8 mouse cellular contexts compared by ENCODE assay signal in the genomic region with DNA sequence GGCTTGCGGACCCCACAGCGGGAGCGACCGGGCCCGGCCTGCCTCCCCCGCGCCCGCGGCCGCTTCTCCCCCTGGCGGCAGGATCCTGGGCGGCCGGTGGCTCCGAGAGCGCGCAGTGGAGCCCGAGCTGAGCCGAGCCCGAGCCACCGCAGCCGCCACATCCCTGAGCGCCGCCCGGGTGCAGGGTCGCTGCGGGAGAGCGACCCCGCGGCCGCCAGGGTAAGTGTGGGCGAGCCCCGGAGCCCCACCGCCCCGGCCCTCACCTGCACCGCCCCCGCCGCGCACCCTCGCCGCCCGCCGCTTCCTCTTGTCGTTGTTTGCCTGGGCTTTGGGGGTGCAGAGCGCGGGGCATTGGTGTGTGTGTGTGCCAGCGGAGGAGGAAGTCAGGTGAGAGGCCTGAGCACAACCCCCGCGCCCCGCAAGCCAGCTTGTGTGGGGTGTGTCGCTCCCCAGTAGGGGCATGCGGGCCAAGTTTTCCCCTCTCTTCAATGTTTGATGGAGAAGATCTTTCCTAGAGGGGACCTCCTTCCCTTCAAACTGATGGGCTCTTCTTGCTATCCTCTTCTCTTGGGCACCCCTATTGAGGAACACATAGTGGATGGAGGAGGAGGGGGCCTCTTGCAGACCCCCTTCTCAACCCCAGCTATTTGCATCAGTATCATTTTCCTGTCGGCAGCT. TPM values are rescaled to one million over a fixed set of nuclear protein-coding genes. Genes with fewer than 3 reads are reported as not detected.
A peak's percentile ranks its signal among the peaks of the same experiment; 100 is the strongest.
DNase-seq lines count a peak whose midpoint lies in the region; ATAC-seq and TF ChIP-seq lines count a peak whose summit lies in the region.

A gene (minus strand): TSS at position 391 of the 678 bp plus-strand sequence.

- H3K36me3 ChIP-seq in hindbrain, embryonic 12.5 days, result no peaks in the 10 kb centered on the region
- H3K36me3 ChIP-seq in macrophage (ENCODE audit: inconsistent target), result no peaks in the 10 kb centered on the region

- no peaks in the 10 kb centered on the region for H3K9me3 ChIP-seq in hindbrain, embryonic 12.5 days (replicated peaks)

- peak within 1 kb of the TSS; percentile 71 for H3K9ac ChIP-seq in hindbrain, embryonic 12.5 days

- peak within 1 kb of the TSS; percentile 82 for H3K4me3 ChIP-seq in hindbrain, embryonic 12.5 days
- H3K4me3 ChIP-seq in macrophage (ENCODE audit: inconsistent target), result peak within 1 kb of the TSS; percentile 14; the same call in 1 of the 2 replicates

- H3K4me2 ChIP-seq in hindbrain, embryonic 12.5 days (replicated peaks), result peak within 1 kb of the TSS; percentile 98

- peaks cover 18% of the 10 kb centered on the region for H3K4me1 ChIP-seq in hindbrain, embryonic 12.5 days

- WGBS in hindbrain, embryonic 12.5 days, result under 1% methylated on average over 39 of the region's 52 CpGs
- WGBS in macrophage (ENCODE audit: missing documents), result under 1% methylated on average over 49 of the region's 52 CpGs

- POLR2A ChIA-PET in Patski (lab: Charles Lee), result no interaction called here

- intact Hi-C loops in left cerebral cortex, postnatal 10 days (cut with DNase I), result loop anchor here (5.0 kb wide), 2 partner anchors 129 to 624 kb away; no protein-coding TSS in a partner anchor

- H3K27ac ChIP-seq in hindbrain, embryonic 12.5 days, result no peak within 1 kb of the TSS
- no peak within 1 kb of the TSS for H3K27ac ChIP-seq in macrophage

- CTCF ChIA-PET in Patski (lab: Charles Lee), result no interaction called here

- TF ChIP-seq CTCF in Patski (IDR thresholded peaks at IDR 0.05), result peak; percentile 75

- in situ Hi-C loops in Patski (cut with MboI; ENCODE audit: low pct_unique_long_range_greater_than_20kb), result no loop called here

- H3K79me2 ChIP-seq in macrophage (ENCODE audit: inconsistent target), result no peaks in the 10 kb centered on the region

- peaks cover 53% of the 10 kb centered on the region for H3K27me3 ChIP-seq in Patski
- H3K27me3 ChIP-seq in hindbrain, embryonic 12.5 days, result peaks cover 39% of the 10 kb centered on the region

- no peak for DNase-seq in Patski (ENCODE audit: low read depth, low spot score)
- DNase-seq in cerebellum, adult 9-11 months, result peak; percentile 26
- DNase-seq in gastrocnemius, adult 18-20 months (ENCODE audit: low spot score), result peak; percentile 27
- peak in 1 of 2 experiments; percentile 70 for DNase-seq in left cerebral cortex, postnatal 10 days (ENCODE audit: extremely low spot score in 1 of 2, low spot score in 2 of 2)
- DNase-seq in retina, postnatal 1 day, result peak; percentile 78
- peak; percentile 35 for DNase-seq in urinary bladder, postnatal 10 days (ENCODE audit: low spot score)

- ATAC-seq in Patski, result peak; percentile 66
- peak; percentile 97 for ATAC-seq in hindbrain, embryonic 12.5 days (ENCODE audit: low FRiP score)

RNA-seq across cellular contexts. Expression of the gene that starts here (rescaled TPM):
- polyA plus RNA-seq in Patski (2021) (0.03 TPM), macrophage (2018) (0.60 to 1.2 TPM (median 0.78 TPM) in 3 replicates)
- 10 to 100 TPM; 80.1 to 80.2 TPM for total RNA-seq in gastrocnemius, adult 18-20 months (2021)
- polyA plus RNA-seq in hindbrain, embryonic 12.5 days (2016; fragmentation: Nextera tagmentation; extraction: Ambion mirVana), result 30.7 and 33.6 TPM in 2 replicates
- 100 to 1,000 TPM; 144 to 153 TPM for total RNA-seq in left cerebral cortex, postnatal 10 days (2021)
- 1 to 10 TPM in 15 of 26 experiments, under 1 TPM in 10, not detected in 1; 0.22 to 4.2 (median 1.3) TPM for total RNA-seq in macrophage (2018; cell fraction: chromatin; rRNA removed)
- total RNA-seq in macrophage (2018; cell fraction: cytosol; rRNA removed), result 1 to 10 TPM in 13 of 26 experiments, under 1 TPM in 13; 0.14 to 1.8 (median 0.94) TPM
- 1 to 10 TPM in 21 of 26 experiments, under 1 TPM in 5; 0.40 to 6.0 (median 1.8) TPM for total RNA-seq in macrophage (2018; cell fraction: nucleus; rRNA removed)

Comparison
In these comparisons a context has a peak if more than half of its experiments do, and no peak if none do; other contexts are left out.
1. RNA of the gene that starts here (polyA plus RNA-seq): 30.7 to 33.6 TPM in hindbrain, embryonic 12.5 days; 0.60 to 1.2 TPM in macrophage and 0.03 TPM in Patski (single experiment); every median in the first group is over 10 times any median in the second.
2. Peak in ATAC-seq in Patski; RNA of the gene not detected or under 1 TPM.